Mouse (Mus musculus) kidney, adult 2 months (tissue): Measurements from ENCODE around the gene Slc22a3.

Experiments
- CTCF ChIP-seq: fragments of 200-500 bp; conservative IDR thresholded peaks from 2 replicates; pipeline ENCODE4 v1.5.1; 2011; ENCODE audit warnings: low read depth, mild to moderate bottlenecking, control low read depth, low read length, moderate library complexity, mixed read lengths; ENCODE audit not compliant: insufficient read depth, insufficient read length
- POLR2A ChIP-seq: fragments of 200-500 bp; IDR thresholded peaks from one replicate; pipeline ENCODE4 v1.6.1; 2011; ENCODE audit warnings: low read depth, low read length, control low read depth

GRCm38 (mm10) chr17:12419491-12420079 is 87.9 kb downstream of the Slc22a3 start:
- no peak for TF ChIP-seq CTCF
- no peak for TF ChIP-seq POLR2A
